In genomic region chr3:116662463-116662863, GRCm38 (mm10) we compare ENCODE assay signal across 8 mouse cellular contexts. TPM values are rescaled to one million over a fixed set of nuclear protein-coding genes. Genes with fewer than 3 reads are reported as not detected.
DNase-seq lines count a peak whose midpoint lies in the region; ATAC-seq and TF ChIP-seq lines count a peak whose summit lies in the region.

Gene Mfsd14a (minus strand): TSS chr3:116662677.

- no peak for TF ChIP-seq CTCF in Patski (IDR thresholded peaks at IDR 0.05)

- H3K9ac ChIP-seq in hindbrain, embryonic 13.5 days: peak within 1 kb of the TSS; percentile 96

- under 1% methylated on average over 39 of the region's 39 CpGs for WGBS in hindbrain, embryonic 13.5 days

- CTCF ChIA-PET in Patski (lab: Charles Lee): interaction anchor here (1.0 to 1.9 kb wide), 3 partner anchors 9 to 22 kb away, joined by 3 to 5 read pairs (median 3); no protein-coding TSS in a partner anchor

- H3K36me3 ChIP-seq in hindbrain, embryonic 13.5 days: no peaks in the 10 kb centered on the region

- H3K4me3 ChIP-seq in hindbrain, embryonic 13.5 days: peak within 1 kb of the TSS; percentile 94

- peak within 1 kb of the TSS; percentile 64 for H3K4me2 ChIP-seq in hindbrain, embryonic 13.5 days

- peak within 1 kb of the TSS; percentile 97 for H3K27ac ChIP-seq in hindbrain, embryonic 13.5 days

- POLR2A ChIA-PET in Patski (lab: Charles Lee): interaction anchor here (1.9 kb wide), 1 partner anchor 49 kb away, joined by 6 read pairs; no protein-coding TSS in a partner anchor

- ATAC-seq in Patski: peak; percentile 97
- ATAC-seq in hindbrain, embryonic 13.5 days (ENCODE audit: low FRiP score): peak; percentile 99

- no peaks in the 10 kb centered on the region for H3K27me3 ChIP-seq in Patski
- no peaks in the 10 kb centered on the region for H3K27me3 ChIP-seq in hindbrain, embryonic 13.5 days

- in situ Hi-C loops in Patski (cut with MboI; ENCODE audit: low pct_unique_long_range_greater_than_20kb): no loop called here

- peaks cover 34% of the 10 kb centered on the region for H3K4me1 ChIP-seq in hindbrain, embryonic 13.5 days (replicated peaks)

- H3K9me3 ChIP-seq in hindbrain, embryonic 13.5 days: no peaks in the 10 kb centered on the region

- DNase-seq in Patski (ENCODE audit: low read depth, low spot score): peak; percentile 81
- DNase-seq in cerebellum, postnatal 14 days: peak; percentile 99 to 100
- peak; percentile 93 to 98 for DNase-seq in frontal cortex, postnatal 14 days (ENCODE audit: low spot score in 2 of 2)
- DNase-seq in layer of hippocampus, postnatal 25 days (ENCODE audit: extremely low spot score in 1 of 2, low spot score in 1 of 2): peak; percentile 97 to 99
- DNase-seq in lung, postnatal 25 days (ENCODE audit: low spot score): peak; percentile 99
- peak; percentile 98 for DNase-seq in retina, embryonic 14.5 days (ENCODE audit: low spot score)
- DNase-seq in thymus, postnatal 4 days: peak; percentile 100

RNA-seq across cellular contexts. Expression of gene Mfsd14a, which starts in this region (rescaled TPM):
- polyA plus RNA-seq in Patski (2021): 84.1 TPM
- polyA plus RNA-seq in hindbrain, embryonic 13.5 days (2015; fragmentation: Nextera tagmentation; extraction: Ambion mirVana): 62.6 and 63.3 TPM in 2 replicates
- 10 to 100 TPM; 59.0 to 62.6 TPM for total RNA-seq in layer of hippocampus, postnatal 25 days (2021)

Comparison
In these comparisons a context has a peak if more than half of its experiments do, and no peak if none do; other contexts are left out.
1. Peak in every context shown above with its lines: DNase-seq, ATAC-seq, H3K4me3 ChIP-seq and H3K27ac ChIP-seq.